Mouse (Mus musculus): Measurements from ENCODE around the gene Notch1. TPM values are rescaled to one million over a fixed set of nuclear protein-coding genes. Genes with fewer than 3 reads are reported as not detected.

Gene Notch1
- polyA plus RNA-seq, 1 experiment: 159 TPM

DNA sequence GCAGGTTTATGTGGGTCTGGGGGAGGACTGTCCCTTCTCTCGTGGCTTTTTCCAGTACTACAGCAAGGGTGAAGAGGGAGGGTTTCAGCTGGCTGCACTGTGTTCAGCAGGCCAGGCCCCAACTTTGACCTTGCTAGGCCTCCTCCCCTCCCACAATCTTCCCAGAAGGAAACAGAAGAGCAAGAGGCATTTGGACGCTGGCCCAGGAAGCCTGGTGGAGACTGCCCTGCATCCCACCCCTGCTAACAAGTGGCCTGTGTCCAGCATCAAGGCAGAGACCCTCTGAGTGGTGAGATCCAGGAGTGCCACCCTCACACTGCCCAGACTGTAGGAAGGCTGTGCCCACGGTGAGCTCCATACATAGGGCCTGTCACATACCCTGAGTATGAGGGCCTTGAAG, 27.8 kb upstream of the Notch1 start:
- H3K4me3 ChIP-seq (ENCODE audit: control insufficient read depth, insufficient read depth, low read length): no peak overlapping the region
- H3K4me1 ChIP-seq (replicated peaks; ENCODE audit: control insufficient read depth, insufficient read depth, low read length): peaks cover 47% of the 10 kb centered on the region
- H3K27me3 ChIP-seq (ENCODE audit: control insufficient read depth, insufficient read depth, low read length): no peaks in the 10 kb centered on the region
- H3K36me3 ChIP-seq (ENCODE audit: control insufficient read depth, insufficient read depth, low read length): no peaks in the 10 kb centered on the region
- WGBS: 90% methylated on average over 3 of the region's 3 CpGs
- TF ChIP-seq CTCF (IDR thresholded peaks at IDR 0.05; ENCODE audit: borderline replicate concordance, control insufficient read depth, extremely low read depth, insufficient read depth, low read length, poor library complexity): no peak
- TF ChIP-seq POLR2A (IDR thresholded peaks at IDR 0.05; ENCODE audit: control insufficient read depth, extremely low read depth, insufficient read depth, low read length, poor library complexity): no peak
- H3K27ac ChIP-seq (ENCODE audit: control insufficient read depth, insufficient read depth, low read length): no peak overlapping the region
- no peak for DNase-seq

DNA sequence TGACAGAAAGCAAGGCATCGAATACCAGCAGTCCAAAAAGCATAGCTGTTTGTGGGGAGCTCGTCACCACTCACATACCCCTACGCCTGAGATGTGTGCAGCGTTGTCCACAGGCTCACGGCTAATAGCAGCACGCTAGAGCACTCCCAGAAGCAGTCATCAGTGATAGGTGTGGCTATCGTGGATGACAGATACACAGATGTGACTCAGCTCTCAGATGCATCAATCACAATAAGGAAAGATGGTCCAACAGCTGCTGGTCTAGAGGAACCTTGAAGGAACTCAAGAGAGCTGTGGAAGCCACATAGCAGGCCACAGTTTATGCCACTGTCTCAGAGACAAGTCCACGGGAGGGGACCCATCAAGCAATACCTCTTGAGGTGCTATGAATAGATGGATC, 27.3 kb upstream of the Notch1 start:
- no peak overlapping the region for H3K27ac ChIP-seq (ENCODE audit: control insufficient read depth, insufficient read depth, low read length)
- H3K36me3 ChIP-seq (ENCODE audit: control insufficient read depth, insufficient read depth, low read length): no peaks in the 10 kb centered on the region
- H3K4me1 ChIP-seq (replicated peaks; ENCODE audit: control insufficient read depth, insufficient read depth, low read length): peaks cover 42% of the 10 kb centered on the region

DNA sequence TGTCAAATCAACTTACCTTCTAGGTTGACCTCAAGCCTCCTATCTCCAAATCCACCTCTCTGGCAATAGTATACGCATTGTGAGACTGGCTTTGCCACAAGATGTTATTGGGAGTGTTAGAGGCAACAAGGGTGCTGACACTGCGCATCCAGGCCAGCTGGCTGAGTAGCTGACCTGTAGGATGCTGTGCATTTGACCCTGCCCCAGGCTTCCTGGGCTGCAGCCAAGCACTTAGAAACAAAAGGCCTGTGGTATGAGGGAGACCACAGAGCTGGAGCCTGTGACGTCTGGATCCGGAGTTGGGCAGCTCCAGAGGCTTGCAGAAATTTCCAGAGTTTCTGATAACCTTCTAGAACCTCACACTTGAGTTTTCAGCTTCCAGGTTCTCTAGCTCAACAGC, 26.7 kb upstream of the Notch1 start:
- peaks cover 36% of the 10 kb centered on the region for H3K4me1 ChIP-seq (replicated peaks; ENCODE audit: control insufficient read depth, insufficient read depth, low read length)
- no peaks in the 10 kb centered on the region for H3K36me3 ChIP-seq (ENCODE audit: control insufficient read depth, insufficient read depth, low read length)
- TF ChIP-seq POLR2A (IDR thresholded peaks at IDR 0.05; ENCODE audit: control insufficient read depth, extremely low read depth, insufficient read depth, low read length, poor library complexity) (no peak), CTCF (IDR thresholded peaks at IDR 0.05; ENCODE audit: borderline replicate concordance, control insufficient read depth, extremely low read depth, insufficient read depth, low read length, poor library complexity) (no peak)
- H3K27me3 ChIP-seq (ENCODE audit: control insufficient read depth, insufficient read depth, low read length): no peaks in the 10 kb centered on the region
- no peak overlapping the region for H3K4me3 ChIP-seq (ENCODE audit: control insufficient read depth, insufficient read depth, low read length)
- no peak for DNase-seq
- no peak overlapping the region for H3K27ac ChIP-seq (ENCODE audit: control insufficient read depth, insufficient read depth, low read length)
- 70% methylated on average over 4 of the region's 4 CpGs for WGBS

More for the DNA sequence above, 27.3 kb upstream of the Notch1 start:
- no peak for TF ChIP-seq POLR2A (IDR thresholded peaks at IDR 0.05; ENCODE audit: control insufficient read depth, extremely low read depth, insufficient read depth, low read length, poor library complexity)
- TF ChIP-seq CTCF (IDR thresholded peaks at IDR 0.05; ENCODE audit: borderline replicate concordance, control insufficient read depth, extremely low read depth, insufficient read depth, low read length, poor library complexity): no peak
- no peak for DNase-seq
- no peak overlapping the region for H3K4me3 ChIP-seq (ENCODE audit: control insufficient read depth, insufficient read depth, low read length)
- H3K27me3 ChIP-seq (ENCODE audit: control insufficient read depth, insufficient read depth, low read length): no peaks in the 10 kb centered on the region
- WGBS: 83% methylated on average over 8 of the region's 8 CpGs

DNA sequence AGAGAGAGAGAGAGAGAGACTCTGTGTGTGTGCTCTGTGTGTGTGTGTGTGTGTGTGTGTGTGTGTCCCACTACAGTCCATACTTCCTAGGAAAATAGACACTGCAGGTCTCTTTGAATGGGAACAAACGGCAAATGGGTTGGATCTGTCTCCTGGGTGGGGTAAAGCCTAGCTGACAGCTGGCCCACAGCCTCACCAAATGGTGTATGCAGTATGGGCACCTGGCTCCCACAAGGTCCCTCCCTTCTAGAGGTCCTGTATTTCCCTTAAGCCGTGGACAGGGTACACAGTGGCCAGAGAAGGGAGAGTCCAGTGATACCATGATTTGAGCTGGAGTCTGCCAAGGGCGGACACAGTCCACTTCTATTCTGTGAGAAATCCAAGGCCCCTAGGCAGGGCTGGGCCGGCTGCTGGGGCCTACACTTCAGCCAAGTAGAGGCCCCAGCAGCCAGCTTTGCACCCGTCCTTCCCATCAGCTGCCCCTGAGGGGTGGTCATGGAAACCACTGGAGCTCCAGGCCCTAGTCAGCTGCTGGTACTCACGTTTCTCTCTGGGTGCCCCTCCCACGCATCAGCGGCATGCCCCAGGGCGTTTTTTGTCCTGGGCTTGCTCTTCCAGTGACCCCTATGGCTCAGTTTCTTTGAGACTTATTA, 24.9 kb upstream of the Notch1 start:
- TF ChIP-seq CTCF (IDR thresholded peaks at IDR 0.05; ENCODE audit: borderline replicate concordance, control insufficient read depth, extremely low read depth, insufficient read depth, low read length, poor library complexity) (no peak), POLR2A (IDR thresholded peaks at IDR 0.05; ENCODE audit: control insufficient read depth, extremely low read depth, insufficient read depth, low read length, poor library complexity) (no peak)
- 84% methylated on average over 9 of the region's 9 CpGs for WGBS
- Histone ChIP-seq H3K4me1 (replicated peaks; ENCODE audit: control insufficient read depth, insufficient read depth, low read length) (peaks cover 19% of the 10 kb centered on the region), H3K27ac (ENCODE audit: control insufficient read depth, insufficient read depth, low read length) (no peak overlapping the region), H3K4me3 (ENCODE audit: control insufficient read depth, insufficient read depth, low read length) (no peak overlapping the region), H3K27me3 (ENCODE audit: control insufficient read depth, insufficient read depth, low read length) (no peaks in the 10 kb centered on the region), H3K36me3 (ENCODE audit: control insufficient read depth, insufficient read depth, low read length) (no peaks in the 10 kb centered on the region)
- no peak for DNase-seq

DNA sequence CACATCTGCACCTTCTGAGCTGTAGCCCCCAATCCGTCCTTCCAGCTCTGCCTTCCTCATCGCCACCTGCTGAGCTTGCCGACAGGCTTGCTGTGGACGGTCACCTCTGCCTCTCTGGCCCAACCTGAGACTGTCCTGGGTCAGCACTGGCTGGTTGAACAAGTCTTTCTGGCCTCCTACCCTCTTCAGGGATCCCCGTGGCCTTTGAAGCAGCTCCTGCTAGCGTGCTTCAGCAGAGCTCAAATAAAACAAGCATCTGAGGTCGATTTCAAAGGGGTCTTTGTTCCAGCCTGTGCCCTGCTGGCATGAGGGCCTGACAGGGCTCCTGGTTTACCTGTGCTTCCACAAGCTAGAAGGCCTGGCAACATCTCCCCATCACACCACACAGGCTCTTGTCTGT, 24.3 kb upstream of the Notch1 start:
- no peak overlapping the region for H3K27ac ChIP-seq (ENCODE audit: control insufficient read depth, insufficient read depth, low read length)
- H3K4me1 ChIP-seq (replicated peaks; ENCODE audit: control insufficient read depth, insufficient read depth, low read length): peaks cover 22% of the 10 kb centered on the region
- H3K4me3 ChIP-seq (ENCODE audit: control insufficient read depth, insufficient read depth, low read length): no peak overlapping the region
- no peaks in the 10 kb centered on the region for H3K27me3 ChIP-seq (ENCODE audit: control insufficient read depth, insufficient read depth, low read length)
- DNase-seq: no peak
- 47% methylated on average over 7 of the region's 7 CpGs for WGBS
- TF ChIP-seq CTCF (IDR thresholded peaks at IDR 0.05; ENCODE audit: borderline replicate concordance, control insufficient read depth, extremely low read depth, insufficient read depth, low read length, poor library complexity) (no peak), POLR2A (IDR thresholded peaks at IDR 0.05; ENCODE audit: control insufficient read depth, extremely low read depth, insufficient read depth, low read length, poor library complexity) (no peak)
- H3K36me3 ChIP-seq (ENCODE audit: control insufficient read depth, insufficient read depth, low read length): no peaks in the 10 kb centered on the region

DNA sequence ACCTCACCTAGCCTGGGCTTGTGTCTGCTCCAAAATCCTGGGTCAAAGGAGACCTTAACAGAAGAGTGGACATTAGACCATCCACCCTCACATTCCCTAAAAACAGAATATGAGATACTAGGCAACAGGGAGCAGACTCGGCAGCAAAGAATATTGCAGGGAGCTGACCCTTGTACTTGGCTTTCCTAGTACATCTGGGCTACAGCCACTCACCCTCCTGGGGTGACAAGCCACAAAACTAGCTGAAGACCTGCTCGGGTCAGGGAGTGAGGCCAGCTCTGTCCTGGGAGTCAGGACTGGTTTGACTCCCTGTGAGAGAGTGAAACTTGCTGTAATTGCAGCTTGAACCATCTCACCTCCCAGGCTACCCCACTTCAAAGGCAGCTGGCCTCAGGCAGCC, 23.1 kb upstream of the Notch1 start:
- 72% methylated on average over 2 of the region's 2 CpGs for WGBS
- no peak for DNase-seq
- Histone ChIP-seq H3K27me3 (ENCODE audit: control insufficient read depth, insufficient read depth, low read length) (no peaks in the 10 kb centered on the region), H3K36me3 (ENCODE audit: control insufficient read depth, insufficient read depth, low read length) (no peaks in the 10 kb centered on the region), H3K27ac (ENCODE audit: control insufficient read depth, insufficient read depth, low read length) (no peak overlapping the region), H3K4me1 (replicated peaks; ENCODE audit: control insufficient read depth, insufficient read depth, low read length) (peaks cover 22% of the 10 kb centered on the region), H3K4me3 (ENCODE audit: control insufficient read depth, insufficient read depth, low read length) (no peak overlapping the region)
- no peak for TF ChIP-seq CTCF (IDR thresholded peaks at IDR 0.05; ENCODE audit: borderline replicate concordance, control insufficient read depth, extremely low read depth, insufficient read depth, low read length, poor library complexity)
- TF ChIP-seq POLR2A (IDR thresholded peaks at IDR 0.05; ENCODE audit: control insufficient read depth, extremely low read depth, insufficient read depth, low read length, poor library complexity): no peak
